16 mouse cellular contexts compared by ENCODE assay signal in genomic region chr8:57463757-57464156, GRCm38 (mm10). TPM values are rescaled to one million over a fixed set of nuclear protein-coding genes. Genes with fewer than 3 reads are reported as not detected.
"Had no signal": no experiment of that assay in that cellular context is flagged by ENCODE, and none has a peak within 500 bp of the region (broad histone marks: within the 10 kb centered on the region; RNA-seq: fewer than 3 reads in every experiment).

No protein-coding gene starts in this region.

- H3K9me3 ChIP-seq: liver, embryonic 13.5 days; midbrain, embryonic 12.5 days; midbrain, embryonic 15.5 days had no signal

- H3K9ac ChIP-seq: liver, embryonic 13.5 days; midbrain, embryonic 12.5 days; midbrain, embryonic 15.5 days had no signal

- H3K27ac ChIP-seq: left cerebral cortex, adult 2 months; liver, embryonic 13.5 days; midbrain, embryonic 12.5 days; midbrain, embryonic 15.5 days; stomach, postnatal 0 days had no signal

- DNase-seq: kidney, adult 18-20 months; kidney, postnatal 14 days; layer of hippocampus, postnatal 36 days; liver, embryonic 13.5 days; lung, adult 2 months; right cerebral cortex, postnatal 14 days; right cerebral cortex, postnatal 4 days; thymus, adult 2 months; thymus, postnatal 14 days; thymus, postnatal 4 days had no signal

- H3K4me2 ChIP-seq: liver, embryonic 13.5 days; midbrain, embryonic 12.5 days; midbrain, embryonic 15.5 days had no signal

- H3K36me3 ChIP-seq: liver, embryonic 13.5 days; midbrain, embryonic 12.5 days; midbrain, embryonic 15.5 days had no signal

- ATAC-seq: midbrain, embryonic 15.5 days had no signal

- H3K4me3 ChIP-seq: left cerebral cortex, adult 2 months; liver, embryonic 13.5 days; midbrain, embryonic 12.5 days; midbrain, embryonic 15.5 days had no signal

- H3K4me1 ChIP-seq: liver, embryonic 13.5 days; midbrain, embryonic 12.5 days; midbrain, embryonic 15.5 days had no signal

- H3K27me3 ChIP-seq: liver, embryonic 13.5 days; midbrain, embryonic 12.5 days; midbrain, embryonic 15.5 days had no signal

RNA-seq across cellular contexts. Expression of gene Scrg1, which starts 8.0 kb away (rescaled TPM):
- total RNA-seq: liver, adult 2 months had no signal
- polyA plus RNA-seq: liver, adult 2 months; macrophage; midbrain, embryonic 12.5 days had no signal
